In the genomic region with DNA sequence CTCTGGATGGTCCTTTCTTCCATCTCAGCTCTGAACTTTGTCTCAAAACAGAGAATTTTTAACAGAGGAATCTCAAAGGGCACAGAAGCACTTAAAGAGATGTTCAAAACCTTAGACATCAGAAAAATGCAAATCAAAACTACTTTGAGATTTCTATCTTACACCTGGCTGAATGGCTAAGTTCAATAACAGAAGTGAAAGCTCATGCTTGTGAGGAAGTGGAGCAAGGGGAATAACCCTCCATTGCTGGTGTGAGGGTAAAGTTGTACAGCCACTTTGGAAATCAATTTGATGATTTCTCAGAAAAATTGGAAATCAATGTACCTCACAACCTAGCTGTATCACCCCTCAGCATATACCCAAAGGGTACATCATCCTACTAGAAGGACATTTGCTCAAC, we compare ENCODE assay signal across 21 mouse cellular contexts.
A peak's percentile ranks its signal among the peaks of the same experiment; 100 is the strongest.
DNase-seq lines count a peak whose midpoint lies in the region; ATAC-seq lines count a peak whose summit lies in the region.
"Had no signal": no experiment of that assay in that cellular context is flagged by ENCODE, and none has a peak within 500 bp of the region (broad histone marks: within the 10 kb centered on the region; RNA-seq: fewer than 3 reads in every experiment).

No protein-coding gene starts in this region.

- DNase-seq in induced T-regulatory cell, adult 2 months (ENCODE audit: low read depth): peak; percentile 0
- peak; percentile 55 for DNase-seq in splenic B cell, adult 2 months (ENCODE audit: low read depth, low spot score)
- no peak for DNase-seq in right cerebral cortex, adult 2 months (ENCODE audit: low spot score in 2 of 2)
- no peak for DNase-seq in cerebellum, postnatal 36 days
- DNase-seq in left cerebral cortex, adult 9 months (ENCODE audit: low spot score in 2 of 2): no peak
- DNase-seq: adrenal gland, adult 2 months; adrenal gland, postnatal 10 days; adrenal gland, postnatal 25 days; B cell, adult 2 months; cerebellum, adult 11 months; cerebellum, adult 18-20 months; cerebellum, adult 8-10 months; cerebellum, adult 9-11 months; cerebellum, postnatal 14 days; forebrain, postnatal 0 days had no signal

- H3K27me3 ChIP-seq in splenic B cell, adult 2 months (ENCODE audit: control insufficient read depth, insufficient read depth, low read length, poor library complexity, severe bottlenecking): no peaks in the 10 kb centered on the region
- H3K27me3 ChIP-seq: embryonic facial prominence, embryonic 12.5 days; forebrain, embryonic 13.5 days; forebrain, embryonic 15.5 days had no signal

- H3K36me3 ChIP-seq in splenic B cell, adult 2 months (ENCODE audit: control insufficient read depth, insufficient read depth, low read length, poor library complexity, severe bottlenecking): no peaks in the 10 kb centered on the region
- H3K36me3 ChIP-seq: embryonic facial prominence, embryonic 10.5 days; embryonic facial prominence, embryonic 12.5 days; forebrain, embryonic 15.5 days; G1E had no signal

- peak; percentile 87 for ATAC-seq in CD4-positive, CD25-positive, alpha-beta regulatory T cell, adult 4 months
- ATAC-seq: forebrain, embryonic 13.5 days; forebrain, embryonic 15.5 days; forebrain, postnatal 0 days had no signal

Comparison
In these comparisons a context has a peak if more than half of its experiments do, and no peak if none do; other contexts are left out.
1. DNase-seq: peak in induced T-regulatory cell, adult 2 months (single experiment) and splenic B cell, adult 2 months (single experiment); none in right cerebral cortex, adult 2 months (0 of 2), cerebellum, postnatal 36 days (0 of 2) and left cerebral cortex, adult 9 months (0 of 2).